Mouse (Mus musculus): ENCODE data around the gene Col8a2.

Gene Col8a2

DNA sequence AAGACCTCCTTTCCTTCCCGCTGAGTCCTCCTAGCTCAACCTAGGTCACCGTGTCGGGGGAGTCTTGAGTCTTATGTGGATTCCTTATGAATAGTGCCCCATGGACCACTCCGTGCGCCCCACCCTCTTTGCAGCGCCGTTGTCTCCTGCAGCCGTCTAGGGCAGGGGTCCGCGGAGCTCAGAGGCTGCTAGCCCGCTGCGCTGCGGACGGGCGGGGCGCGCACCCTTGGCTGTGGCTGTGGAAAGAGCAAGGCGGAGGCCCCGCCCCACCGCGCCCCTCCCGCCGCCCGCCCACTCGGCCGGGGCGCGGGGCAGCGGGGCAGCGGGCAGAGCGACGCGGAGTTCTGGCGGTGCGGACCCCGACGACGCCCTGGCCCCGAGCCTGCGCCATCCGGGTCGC is at the start of gene Col8a2:
Gene Col8a2 (plus strand): TSS at position 302 of the 400 bp plus-strand sequence.
- DNase-seq (ENCODE audit: low read depth): no peak

DNA sequence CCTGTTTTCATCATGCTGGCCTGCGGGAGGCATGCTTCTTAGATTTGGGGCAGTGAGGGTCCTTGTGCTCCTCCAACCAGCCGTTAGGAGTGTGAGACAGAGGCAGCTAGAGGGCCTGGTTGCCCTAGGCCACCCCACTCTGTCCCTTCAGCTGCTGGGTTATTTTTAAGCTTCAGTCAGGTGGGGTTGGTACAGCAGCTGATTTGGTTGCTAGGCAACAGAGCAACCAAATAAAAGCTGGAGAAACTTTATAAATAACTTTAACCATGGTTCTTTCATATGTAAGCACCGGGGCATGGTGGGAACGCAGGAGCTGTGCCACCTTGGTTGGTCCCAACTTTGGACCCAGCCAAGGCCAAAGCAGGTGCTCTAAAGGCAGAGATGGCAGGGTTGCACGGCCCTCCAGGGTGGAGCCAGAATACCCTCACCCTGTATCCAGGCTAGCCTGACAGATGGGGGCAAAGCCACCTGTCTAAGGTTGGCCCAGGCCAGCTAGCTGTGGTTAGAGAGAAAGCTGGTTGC is 48.8 kb upstream of the Col8a2 start:
- DNase-seq (ENCODE audit: low read depth): no peak

- no peak for DNase-seq (ENCODE audit: low read depth)
Measured at GRCm38 (mm10) chr4:126239862-126240475, 46.6 kb upstream of the Col8a2 start.

DNA sequence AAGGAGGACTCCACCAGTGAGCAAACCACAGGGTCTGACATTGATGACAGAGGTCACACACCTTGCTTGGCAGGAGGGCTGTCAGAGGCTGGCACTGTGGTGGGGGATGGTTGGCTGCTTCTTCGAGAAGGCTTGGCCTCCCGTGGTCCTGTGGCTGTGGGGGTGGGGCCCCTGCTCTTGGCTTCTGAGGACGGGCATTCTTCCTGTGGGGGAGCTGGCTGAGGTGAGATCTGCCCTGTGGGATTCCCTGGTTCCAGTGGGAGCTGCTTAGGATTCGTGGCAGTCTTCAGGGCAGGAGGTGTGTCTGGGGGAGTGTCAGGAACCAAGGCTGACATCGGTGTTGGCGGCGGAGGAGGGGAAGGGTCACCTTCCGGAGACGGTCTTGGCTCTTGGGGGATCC is 44.6 kb upstream of the Col8a2 start:
- DNase-seq (ENCODE audit: low read depth): no peak

- DNase-seq (ENCODE audit: low read depth): no peak
Measured at GRCm38 (mm10) chr4:126242510-126242909, 44.1 kb upstream of the Col8a2 start.

DNA sequence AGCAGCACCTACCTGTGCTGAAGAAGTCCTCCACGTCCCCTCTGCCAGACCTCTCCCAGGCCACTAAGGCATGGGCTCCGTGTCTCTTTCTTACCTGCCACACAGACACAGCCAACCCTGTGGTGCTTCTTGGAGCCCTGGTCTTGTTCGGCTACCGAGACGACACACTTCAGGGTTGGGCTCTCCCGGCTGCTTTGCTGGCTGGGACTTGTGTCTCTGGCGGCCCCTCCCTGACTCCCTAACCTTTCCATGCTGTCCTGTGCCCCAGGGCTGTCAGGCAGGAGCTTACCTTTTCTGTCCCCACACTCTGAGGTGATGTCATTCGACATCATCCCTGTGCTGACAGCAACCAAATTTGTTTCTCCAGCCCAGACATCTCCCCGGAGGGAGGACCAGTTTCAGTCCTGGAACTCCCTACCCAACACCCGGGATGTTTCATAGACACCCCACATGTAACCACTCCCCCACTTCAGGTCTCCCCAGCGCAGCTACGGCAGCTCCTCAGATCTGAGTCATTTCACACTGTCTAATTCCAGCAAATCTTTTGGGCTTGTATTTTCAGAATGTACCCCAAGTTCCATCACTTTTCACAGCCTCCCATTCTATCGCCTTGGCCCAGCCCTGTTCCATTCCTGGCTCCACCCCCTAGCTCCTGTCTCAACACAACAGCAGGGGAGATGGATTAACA is 40.2 kb upstream of the Col8a2 start:
- no peak for DNase-seq (ENCODE audit: low read depth)

DNA sequence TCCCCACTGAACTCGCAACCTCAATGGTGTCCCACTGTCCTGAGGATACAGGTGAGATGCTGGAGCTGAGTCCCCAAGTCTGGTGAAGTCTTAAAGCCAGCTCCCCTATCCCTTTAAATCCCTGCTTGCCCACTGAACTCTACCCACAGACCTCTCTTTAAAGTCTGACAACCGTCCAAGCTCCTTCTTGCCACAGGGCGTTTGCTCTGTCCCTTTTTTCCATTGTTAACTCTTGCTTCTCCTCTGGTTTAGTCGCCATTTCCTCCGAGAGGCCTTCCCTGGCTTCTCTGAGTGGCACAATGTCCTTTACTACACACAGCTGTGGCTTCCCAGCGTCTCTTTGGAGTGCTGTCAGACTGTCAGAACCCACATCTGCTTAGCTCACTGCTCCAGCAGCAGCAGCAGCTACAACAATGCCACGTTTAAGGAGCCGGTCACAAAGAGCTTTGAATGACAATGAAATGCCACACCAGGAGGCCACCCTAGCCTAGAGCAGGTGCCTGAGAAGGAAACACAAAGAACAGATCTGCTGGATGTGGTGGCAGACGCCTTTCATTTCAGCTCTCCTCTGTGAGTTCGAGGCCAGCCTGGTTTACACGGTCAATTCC is 38.2 kb upstream of the Col8a2 start:
- no peak for DNase-seq (ENCODE audit: low read depth)

GRCm38 (mm10) chr4:126250659-126251058 is 35.9 kb upstream of the Col8a2 start:
- DNase-seq (ENCODE audit: low read depth): no peak

DNA sequence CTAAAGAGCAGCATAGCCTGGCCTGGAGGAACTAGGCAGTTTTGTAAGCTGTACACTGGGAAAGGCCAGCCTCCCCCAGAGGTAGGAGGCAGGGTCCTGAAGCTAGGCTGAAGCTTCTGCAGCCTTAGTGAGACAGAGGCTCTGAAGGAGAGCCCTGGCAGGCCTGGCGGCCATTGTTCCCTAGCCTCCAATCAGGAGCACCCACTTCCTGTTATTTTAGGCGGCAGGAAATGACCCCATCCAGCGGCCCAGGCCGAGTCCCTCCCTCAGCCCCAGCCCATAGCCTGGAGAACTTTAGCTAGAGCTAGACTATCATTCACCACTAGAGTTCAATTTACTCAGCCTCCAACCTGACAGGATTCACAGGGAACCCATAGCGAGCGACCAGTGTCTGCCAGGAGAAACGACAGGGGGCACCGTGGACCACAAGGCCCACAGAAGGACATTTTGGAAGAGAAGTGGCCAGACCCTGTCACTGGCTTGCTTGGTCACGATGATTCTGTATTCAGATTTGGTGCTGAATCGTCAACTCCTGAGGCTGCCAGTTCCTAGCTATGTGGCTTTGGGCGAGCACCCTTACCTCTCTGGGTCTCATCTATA is 34.8 kb upstream of the Col8a2 start:
- DNase-seq (ENCODE audit: low read depth): no peak

DNA sequence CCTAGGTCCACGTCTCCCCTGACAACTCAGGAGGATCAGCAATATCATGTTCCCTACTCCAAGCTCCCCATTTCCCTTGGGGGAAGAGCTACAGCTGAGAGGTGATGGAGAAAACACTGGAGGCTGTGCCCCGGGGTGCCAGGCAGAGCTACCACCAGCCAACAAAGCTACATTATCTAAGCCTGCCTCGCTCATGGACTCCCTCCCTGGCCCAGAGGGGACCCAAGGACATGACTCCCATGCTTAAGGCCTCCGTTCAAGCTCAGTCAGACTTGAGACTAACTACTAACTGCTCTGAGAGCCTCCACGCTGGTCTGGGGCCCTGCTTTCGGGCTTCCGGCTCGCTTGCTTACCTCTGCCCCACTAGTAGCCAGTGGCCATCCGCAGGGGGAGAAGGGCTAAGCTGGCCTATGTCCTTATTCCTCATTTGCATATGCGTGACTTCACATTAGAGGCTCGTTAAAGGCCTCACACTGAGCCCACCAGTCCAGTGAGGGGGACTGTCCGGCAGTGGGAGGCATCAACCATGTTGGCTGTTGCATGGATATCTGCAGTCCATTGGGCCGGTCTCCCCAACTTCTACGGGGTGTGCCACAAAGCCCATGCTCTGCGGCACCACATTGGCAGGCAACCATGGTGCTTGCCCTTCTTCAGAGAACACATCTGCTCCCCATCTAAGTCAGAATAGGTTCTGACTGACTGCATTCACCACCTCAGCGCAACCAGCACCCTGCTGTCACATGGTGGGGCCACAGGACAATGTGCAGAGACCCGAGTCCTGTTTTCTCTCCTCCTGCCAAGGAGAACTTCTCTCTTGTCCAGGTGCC is 34.0 kb upstream of the Col8a2 start:
- DNase-seq (ENCODE audit: low read depth): no peak

DNA sequence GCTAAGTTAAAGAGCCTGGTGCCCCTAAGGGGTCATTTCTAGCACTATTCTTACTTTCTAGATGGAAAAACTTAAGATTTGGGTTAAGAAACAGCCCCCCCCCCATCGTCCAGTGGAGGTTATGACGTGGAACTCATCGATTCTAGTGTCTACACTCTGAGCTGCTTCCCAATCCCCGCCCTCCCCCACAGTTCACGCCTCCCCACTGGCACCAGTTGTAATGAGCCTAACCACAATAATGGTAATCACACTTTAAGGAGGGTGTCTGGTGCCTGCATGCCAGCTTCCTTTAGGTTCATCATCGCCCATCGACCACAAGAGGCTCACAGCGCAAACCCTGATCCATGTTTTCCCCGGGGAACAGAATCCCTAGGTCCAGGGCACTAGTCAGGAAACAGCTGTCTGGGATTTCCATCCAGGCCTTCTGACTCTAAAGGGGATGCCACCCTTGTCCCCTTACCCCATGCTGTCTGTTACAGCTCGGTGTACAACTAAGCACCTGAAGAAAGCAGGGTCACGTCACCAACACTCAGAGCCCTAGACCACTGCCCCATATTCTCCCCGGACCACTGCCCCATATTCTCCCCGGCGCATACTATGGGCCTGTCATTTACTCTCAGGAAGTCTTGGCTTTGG is 32.8 kb upstream of the Col8a2 start:
- no peak for DNase-seq (ENCODE audit: low read depth)

GRCm38 (mm10) chr4:126254315-126255112 is 32.1 kb upstream of the Col8a2 start:
- no peak for DNase-seq (ENCODE audit: low read depth)

- DNase-seq (ENCODE audit: low read depth): no peak
Measured at GRCm38 (mm10) chr4:126255113-126256001, 31.2 kb upstream of the Col8a2 start.

DNA sequence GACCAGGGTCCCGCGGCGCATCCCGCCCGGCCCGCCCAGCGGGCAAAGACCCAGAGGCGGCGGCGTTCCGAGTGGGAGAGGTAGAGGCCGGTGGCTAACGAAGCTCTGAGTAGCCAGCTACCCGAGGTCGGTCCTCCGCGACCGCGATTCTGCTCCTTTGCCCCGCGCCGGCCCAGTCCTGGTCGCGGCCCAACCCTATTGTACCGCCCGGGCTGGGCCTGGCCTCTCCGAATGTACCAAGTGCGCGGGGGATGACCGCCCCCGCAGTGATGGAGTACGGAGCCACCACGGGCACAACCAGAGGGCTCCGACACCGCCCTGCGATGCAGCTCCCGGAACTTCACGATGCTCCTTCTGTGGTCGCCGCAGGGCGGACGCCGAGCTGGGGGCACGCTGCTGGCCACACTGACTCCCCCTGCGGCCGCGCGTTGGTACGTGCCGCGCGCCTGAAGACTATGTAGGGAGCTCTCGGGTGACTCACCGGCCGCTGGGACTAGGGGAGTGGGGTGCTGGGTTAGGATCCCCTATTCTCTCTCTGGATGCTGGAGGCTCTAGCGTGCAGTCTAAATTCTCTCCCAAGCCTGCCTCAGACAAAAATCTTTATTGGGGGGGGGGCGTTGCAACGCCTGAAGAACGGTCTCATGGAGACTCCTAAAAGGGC is 30.3 kb upstream of the Col8a2 start, which contains the start of gene Map7d1:
Gene Map7d1 (minus strand): TSS at position 213 of the 661 bp plus-strand sequence.
- DNase-seq (ENCODE audit: low read depth): peak; percentile 85

DNA sequence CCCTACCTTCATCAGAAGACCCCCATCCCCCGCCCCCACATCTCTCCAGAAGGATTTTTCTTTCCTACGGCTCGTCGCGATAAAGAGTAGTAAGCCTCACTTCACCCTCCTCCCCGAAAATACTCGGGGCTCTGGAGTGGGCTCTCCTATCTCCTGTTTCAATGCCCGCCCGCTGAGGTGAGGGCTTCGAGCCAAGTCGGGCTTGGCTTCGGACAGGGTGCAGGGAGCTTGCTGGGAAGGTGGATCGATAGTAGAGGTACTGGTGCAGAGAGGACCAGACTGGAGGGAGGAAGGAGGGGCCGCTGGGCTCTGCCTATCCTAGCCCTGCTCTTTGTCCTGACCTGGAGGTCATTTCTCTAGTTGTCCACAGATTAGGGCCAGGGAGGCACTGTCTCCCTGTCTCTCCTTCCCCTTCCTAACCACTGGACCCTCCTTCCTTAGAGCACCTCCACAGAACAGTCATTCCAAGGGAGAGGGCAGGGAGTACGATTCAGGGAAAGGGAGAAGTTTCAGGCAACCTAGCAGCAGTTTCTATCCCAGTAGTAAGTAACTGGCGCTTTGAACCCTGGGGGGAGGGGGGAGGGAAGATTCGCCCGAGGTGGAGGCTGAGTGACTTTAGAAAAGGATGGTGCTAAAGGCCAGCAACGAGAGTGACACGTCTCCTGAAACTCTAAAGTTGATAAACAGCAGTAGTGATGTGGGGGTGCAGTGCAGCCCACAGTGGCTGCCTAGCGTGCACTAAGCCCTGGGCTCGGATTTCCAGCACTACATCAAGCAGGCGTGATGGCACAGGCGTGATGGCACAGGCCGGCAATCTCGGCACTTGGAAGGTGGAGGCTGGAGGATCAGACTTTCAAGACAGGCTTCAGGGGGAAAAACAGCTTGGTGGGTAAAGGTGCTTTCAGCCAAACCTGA is 29.4 kb upstream of the Col8a2 start:
- DNase-seq (ENCODE audit: low read depth): no peak

DNA sequence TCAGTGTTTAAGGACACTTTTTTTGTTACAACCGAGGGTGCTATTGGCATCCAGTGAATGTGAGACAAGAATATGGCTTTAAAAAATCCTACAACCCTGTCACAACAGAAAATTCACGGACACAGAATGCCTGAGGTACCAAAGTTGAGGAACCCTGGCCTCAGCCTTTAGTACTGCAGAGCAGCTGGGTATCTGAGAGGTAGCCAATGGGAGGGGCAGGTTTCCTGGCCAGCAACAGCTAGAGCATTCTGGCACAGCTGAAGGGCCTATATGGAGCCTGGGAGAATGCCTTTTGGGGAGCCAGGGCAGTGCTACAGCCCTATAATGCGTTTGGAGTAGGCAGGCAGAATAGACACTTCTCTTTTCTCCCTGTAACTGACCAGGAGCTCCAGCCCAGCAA is 27.5 kb upstream of the Col8a2 start:
- DNase-seq (ENCODE audit: low read depth): no peak

DNA sequence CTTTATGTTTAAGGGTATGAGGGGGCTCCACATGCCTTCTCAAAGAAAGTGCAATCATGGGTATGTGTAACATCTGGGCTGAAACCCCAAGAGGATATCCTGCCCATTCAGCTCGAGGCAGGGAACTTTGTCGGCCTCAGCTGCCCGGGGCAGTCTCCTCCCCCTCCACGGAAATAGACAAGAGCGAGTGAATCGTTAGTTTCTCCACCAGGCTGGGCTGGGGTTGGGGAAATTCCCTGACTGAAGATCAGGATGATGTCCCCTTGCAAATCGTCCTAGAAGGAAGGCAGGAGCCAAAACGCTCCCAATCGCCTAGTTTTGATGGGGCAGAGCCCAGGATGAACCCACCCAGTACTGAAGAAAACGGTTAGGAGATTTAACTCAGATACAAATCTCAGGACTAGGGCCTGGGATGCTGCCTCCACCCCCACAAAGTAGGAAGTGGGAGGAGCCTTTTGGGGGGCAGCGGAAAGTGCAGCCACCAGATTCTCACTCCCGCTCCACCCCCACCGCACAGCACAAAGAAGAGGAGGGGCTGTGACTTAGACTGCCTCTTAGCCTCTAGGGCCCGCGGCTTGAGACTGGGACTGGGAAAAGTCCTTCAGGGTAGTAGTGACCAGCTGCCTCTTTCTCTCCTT is 27.0 kb upstream of the Col8a2 start:
- peak; percentile 78 for DNase-seq (ENCODE audit: low read depth)
